Mouse (Mus musculus) midbrain, embryonic 16.5 days (tissue): Measurements from ENCODE around the gene Spryd4. TPM values are rescaled to one million over a fixed set of nuclear protein-coding genes. Genes with fewer than 3 reads are reported as not detected.
"Not testable (repeated sequence)": the region's sequence is repeated elsewhere in the genome, so short reads cannot be mapped to it uniquely, and the experiment has no call there.

ENCODE experiments used
- ATAC-seq: fragments of 200-750 bp; cut with Nextera tagmentation; 2 replicates; pipeline ENCODE4 v1.8.0; 2017; ENCODE audit warnings: moderate TSS enrichment
- H3K27ac ChIP-seq: fragments of 300-500 bp; sonication (generic); 2 replicates; pipeline ENCODE4 v1.5.1; 2014; ENCODE audit warnings: mild to moderate bottlenecking, low read length, mixed read lengths
- H3K27me3 ChIP-seq: fragments of 300-500 bp; sonication (generic); 2 replicates; pipeline ENCODE4 v1.6.1; 2014; ENCODE audit warnings: low read depth, low read length, mixed read lengths; ENCODE audit not compliant: control insufficient read depth, insufficient read depth
- H3K36me3 ChIP-seq: fragments of 300-500 bp; sonication (generic); 2 replicates; pipeline ENCODE4 v1.6.1; 2014; ENCODE audit warnings: mild to moderate bottlenecking, low read length, moderate library complexity, mixed read lengths; ENCODE audit not compliant: control insufficient read depth, insufficient read depth
- H3K4me1 ChIP-seq: fragments of 300-500 bp; sonication (generic); 2 replicates; pipeline ENCODE4 v1.6.1; 2014; ENCODE audit warnings: mild to moderate bottlenecking, low read length, mixed read lengths; ENCODE audit not compliant: control insufficient read depth, insufficient read depth
- H3K4me2 ChIP-seq: fragments of 300-500 bp; sonication (generic); 2 replicates; pipeline ENCODE4 v1.6.1; 2014; ENCODE audit warnings: mild to moderate bottlenecking, low read length, mixed read lengths
- H3K4me3 ChIP-seq: fragments of 300-500 bp; sonication (generic); 2 replicates; pipeline ENCODE4 v1.5.1; 2014; ENCODE audit warnings: low read depth, mild to moderate bottlenecking, low read length, moderate library complexity, mixed read lengths
- H3K9ac ChIP-seq: fragments of 300-500 bp; sonication (generic); 2 replicates; pipeline ENCODE4 v1.6.1; 2014; ENCODE audit warnings: low read depth, low read length, mixed read lengths
- H3K9me3 ChIP-seq: fragments of 300-500 bp; sonication (generic); replicated peaks from 2 replicates; pipeline ENCODE4 v1.6.1; 2014; ENCODE audit warnings: mild to moderate bottlenecking, low read length, mixed read lengths; ENCODE audit not compliant: control insufficient read depth, poor library complexity, severe bottlenecking
- WGBS: fragments of 180-500 bp; shearing (Covaris S2); extraction: QIAGEN DNeasy Blood & Tissue Kit; methylation state at CpG from one replicate; pipeline ENCODE4 v1.1.7; 2014; 5-methylcytosine and 5-hydroxymethylcytosine counted together
- polyA plus RNA-seq: library from polyadenylated mRNA; unstranded; fragments of >200 nt; fragmentation: Nextera tagmentation; extraction: Ambion mirVana; gene quantifications from 2 replicates; pipeline ENCODE4 v1.2.1, GENCODE M21; 2015

Spryd4 gene
- polyA plus RNA-seq, 1 experiment from 2014 or later = 22.1 TPM

- peak overlapping the region; percentile 99 for H3K4me2 ChIP-seq
- peaks cover 9% of the 10 kb centered on the region; the same call in 1 of the 2 replicates for H3K4me1 ChIP-seq
- H3K27me3 ChIP-seq = peaks cover 10% of the 10 kb centered on the region
- H3K4me3 ChIP-seq = peak overlapping the region; percentile 79
- peak overlapping the region; percentile 72 for H3K9ac ChIP-seq
- peak; percentile 91 for ATAC-seq
- H3K36me3 ChIP-seq = no peaks in the 10 kb centered on the region
- WGBS = under 1% methylated on average over 60 of the region's 79 CpGs
- no peaks in the 10 kb centered on the region for H3K9me3 ChIP-seq
- peak overlapping the region; percentile 13; the same call in 1 of the 2 replicates for H3K27ac ChIP-seq
Observed at GRCm38 (mm10) chr10:128194551-128195461, 16.8 kb downstream of the Spryd4 start.

GRCm38 (mm10) chr10:128194024-128194550, 17.5 kb downstream of the Spryd4 start, which contains the start of gene Gls2:
Gls2 (plus strand) TSS chr10:128194457.
- H3K27ac ChIP-seq = peak within 1 kb of the TSS; percentile 13; the same call in 1 of the 2 replicates
- peaks cover 10% of the 10 kb centered on the region for H3K27me3 ChIP-seq
- H3K9me3 ChIP-seq = no peaks in the 10 kb centered on the region
- under 1% methylated on average over 45 of the region's 46 CpGs for WGBS
- peaks cover 9% of the 10 kb centered on the region; the same call in 1 of the 2 replicates for H3K4me1 ChIP-seq
- peak within 1 kb of the TSS; percentile 72 for H3K9ac ChIP-seq
- H3K4me2 ChIP-seq = peak within 1 kb of the TSS; percentile 99
- H3K4me3 ChIP-seq = peak within 1 kb of the TSS; percentile 79
- peak; percentile 97 for ATAC-seq
- H3K36me3 ChIP-seq = no peaks in the 10 kb centered on the region

- Histone ChIP-seq H3K36me3 (no peaks in the 10 kb centered on the region), H3K27me3 (peaks cover 10% of the 10 kb centered on the region), H3K9ac (no peak overlapping the region), H3K4me3 (no peak overlapping the region), H3K4me1 (peaks cover 12% of the 10 kb centered on the region; the same call in 1 of the 2 replicates), H3K4me2 (no peak overlapping the region), H3K9me3 (no peaks in the 10 kb centered on the region), H3K27ac (no peak overlapping the region)
- ATAC-seq = no peak
- WGBS = 97% methylated on average over 6 of the region's 6 CpGs
Observed at GRCm38 (mm10) chr10:128193113-128193512, 18.5 kb downstream of the Spryd4 start.

- H3K9ac ChIP-seq, H3K4me3 ChIP-seq, ATAC-seq, H3K4me2 ChIP-seq, H3K9me3 ChIP-seq, H3K27me3 ChIP-seq, H3K27ac ChIP-seq, H3K36me3 ChIP-seq: not testable (repeated sequence)
- 94% methylated on average over 3 of the region's 3 CpGs for WGBS
- H3K4me1 ChIP-seq = peaks cover 12% of the 10 kb centered on the region; the same call in 1 of the 2 replicates
Observed at GRCm38 (mm10) chr10:128192030-128192766, 19.4 kb downstream of the Spryd4 start.

GRCm38 (mm10) chr10:128191472-128191871, 20.1 kb downstream of the Spryd4 start:
- H3K27me3 ChIP-seq = peaks cover 5% of the 10 kb centered on the region

GRCm38 (mm10) chr10:128188242-128188877, 23.2 kb downstream of the Spryd4 start:
- H3K9ac ChIP-seq = no peak overlapping the region
- 47% methylated on average over 2 of the region's 2 CpGs for WGBS
- H3K9me3 ChIP-seq = no peaks in the 10 kb centered on the region
- no peak for ATAC-seq
- H3K4me3 ChIP-seq = no peak overlapping the region
- peaks cover 3% of the 10 kb centered on the region; the same call in 1 of the 2 replicates for H3K4me1 ChIP-seq
- H3K36me3 ChIP-seq = no peaks in the 10 kb centered on the region
- no peak overlapping the region for H3K27ac ChIP-seq
- 0 out of 2 replicates have a peak overlapping the region, but pooled peaks have one; percentile 5 for H3K4me2 ChIP-seq
- no peaks in the 10 kb centered on the region for H3K27me3 ChIP-seq

More at GRCm38 (mm10) chr10:128191472-128191871, 20.1 kb downstream of the Spryd4 start:
- Histone ChIP-seq H3K36me3 (no peaks in the 10 kb centered on the region), H3K4me3 (no peak overlapping the region), H3K4me2 (no peak overlapping the region), H3K9me3 (no peaks in the 10 kb centered on the region), H3K27ac (no peak overlapping the region), H3K4me1 (peaks cover 12% of the 10 kb centered on the region; the same call in 1 of the 2 replicates), H3K9ac (no peak overlapping the region)
- no peak for ATAC-seq
- 84% methylated on average over 2 of the region's 2 CpGs for WGBS

- Histone ChIP-seq H3K9ac (no peak overlapping the region), H3K27ac (no peak overlapping the region), H3K9me3 (no peaks in the 10 kb centered on the region), H3K4me1 (peaks cover 3% of the 10 kb centered on the region; the same call in 1 of the 2 replicates), H3K27me3 (no peaks in the 10 kb centered on the region), H3K36me3 (no peaks in the 10 kb centered on the region), H3K4me2 (no peak overlapping the region), H3K4me3 (no peak overlapping the region)
- WGBS = 78% methylated on average over 5 of the region's 5 CpGs
- no peak for ATAC-seq
Observed at GRCm38 (mm10) chr10:128187181-128187605, 24.4 kb downstream of the Spryd4 start.

GRCm38 (mm10) chr10:128185959-128186358, 25.6 kb downstream of the Spryd4 start:
- Histone ChIP-seq H3K4me2 (no peak overlapping the region), H3K27me3 (no peaks in the 10 kb centered on the region), H3K9ac (no peak overlapping the region), H3K9me3 (no peaks in the 10 kb centered on the region), H3K4me3 (no peak overlapping the region), H3K27ac (no peak overlapping the region), H3K4me1 (peaks cover 3% of the 10 kb centered on the region; the same call in 1 of the 2 replicates), H3K36me3 (no peaks in the 10 kb centered on the region)
- no peak for ATAC-seq
- WGBS = 58% methylated on average over 2 of the region's 2 CpGs
